Mouse (Mus musculus) heart, adult 8-10 months (tissue): Measurements from ENCODE around the gene Gm20388. TPM values are rescaled to one million over a fixed set of nuclear protein-coding genes. Genes with fewer than 3 reads are reported as not detected.
"Not testable (repeated sequence)": the region's sequence is repeated elsewhere in the genome, so short reads cannot be mapped to it uniquely, and the experiment has no call there.

Experiments used
- DNase-seq: peaks from one replicate; pipeline ENCODE4 v3.0.0; 2022; ENCODE audit warnings: low spot score
- total RNA-seq, 4 experiments: library from RNA; stranded (reverse); gene quantifications; 2 replicates each; pipeline ENCODE4 v1.2.4; 2022

Gene Gm20388
- total RNA-seq, 4 experiments from 2014 or later: 4.2 to 6.7 TPM; not detected in 2

GRCm38 (mm10) chr8:124144619-124144980, 4234.0 kb downstream of the Gm20388 start:
- no peak for DNase-seq

- DNase-seq: no peak
Measured at GRCm38 (mm10) chr8:124146286-124146685, 4235.6 kb downstream of the Gm20388 start.

- no peak for DNase-seq
Measured at GRCm38 (mm10) chr8:124150009-124150408, 4239.4 kb downstream of the Gm20388 start.

- no peak for DNase-seq
Measured at GRCm38 (mm10) chr8:124150536-124150935, 4239.9 kb downstream of the Gm20388 start.

- no peak for DNase-seq
Measured at GRCm38 (mm10) chr8:124151881-124152280, 4241.2 kb downstream of the Gm20388 start.

- DNase-seq: no peak
Measured at GRCm38 (mm10) chr8:124152771-124153170, 4242.1 kb downstream of the Gm20388 start.

- DNase-seq: no peak
Measured at GRCm38 (mm10) chr8:124156324-124156723, 4245.7 kb downstream of the Gm20388 start.

- DNase-seq: no peak
Measured at GRCm38 (mm10) chr8:124161683-124162082, 4251.0 kb downstream of the Gm20388 start.

GRCm38 (mm10) chr8:124163258-124163657, 4252.6 kb downstream of the Gm20388 start:
- DNase-seq: no peak

- no peak for DNase-seq
Measured at GRCm38 (mm10) chr8:124169749-124170148, 4259.1 kb downstream of the Gm20388 start.

GRCm38 (mm10) chr8:124170671-124171070, 4260.0 kb downstream of the Gm20388 start:
- DNase-seq: no peak

GRCm38 (mm10) chr8:124171557-124172528, 4261.2 kb downstream of the Gm20388 start:
- no peak for DNase-seq

GRCm38 (mm10) chr8:124173688-124174087, 4263.0 kb downstream of the Gm20388 start:
- DNase-seq: no peak

GRCm38 (mm10) chr8:124176133-124176532, 4265.5 kb downstream of the Gm20388 start:
- DNase-seq: no peak

- not testable (repeated sequence) for DNase-seq
Measured at GRCm38 (mm10) chr8:124177092-124177491, 4266.5 kb downstream of the Gm20388 start.

- no peak for DNase-seq
Measured at GRCm38 (mm10) chr8:124180681-124181445, 4270.2 kb downstream of the Gm20388 start.

GRCm38 (mm10) chr8:124181751-124182150, 4271.1 kb downstream of the Gm20388 start:
- no peak for DNase-seq

- DNase-seq: peak; percentile 50
Measured at GRCm38 (mm10) chr8:124182224-124182623, 4271.6 kb downstream of the Gm20388 start.

GRCm38 (mm10) chr8:124184078-124184477, 4273.4 kb downstream of the Gm20388 start:
- DNase-seq: no peak

GRCm38 (mm10) chr8:124184507-124184906, 4273.9 kb downstream of the Gm20388 start:
- DNase-seq: no peak

- no peak for DNase-seq
Measured at GRCm38 (mm10) chr8:124185081-124185480, 4274.4 kb downstream of the Gm20388 start.

- no peak for DNase-seq
Measured at GRCm38 (mm10) chr8:124190388-124190787, 4279.7 kb downstream of the Gm20388 start.
